Mouse (Mus musculus): ENCODE measurements around the gene Nsg2.

Nsg2 gene

DNA sequence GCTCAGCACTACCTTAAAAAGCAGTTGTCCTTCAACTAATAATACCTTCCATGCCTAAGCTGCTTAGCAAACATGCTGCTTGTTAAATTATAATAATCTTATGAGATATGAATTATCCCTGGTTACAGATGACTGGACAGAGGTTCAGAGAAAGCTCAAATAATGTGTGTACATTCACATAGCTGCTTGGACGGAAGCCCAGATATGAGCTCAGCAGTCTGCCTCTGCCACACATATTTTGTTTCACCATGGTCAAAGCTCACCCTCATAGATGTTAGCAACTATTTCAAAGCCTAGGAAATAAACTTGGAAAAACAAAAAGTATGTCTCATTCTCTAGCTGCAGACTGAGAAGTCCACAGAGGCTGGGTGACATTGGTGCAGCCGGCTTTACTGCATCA, 74.9 kb downstream of the Nsg2 start:
- DNase-seq (ENCODE audit: low read depth, low spot score): peak; percentile 40

DNA sequence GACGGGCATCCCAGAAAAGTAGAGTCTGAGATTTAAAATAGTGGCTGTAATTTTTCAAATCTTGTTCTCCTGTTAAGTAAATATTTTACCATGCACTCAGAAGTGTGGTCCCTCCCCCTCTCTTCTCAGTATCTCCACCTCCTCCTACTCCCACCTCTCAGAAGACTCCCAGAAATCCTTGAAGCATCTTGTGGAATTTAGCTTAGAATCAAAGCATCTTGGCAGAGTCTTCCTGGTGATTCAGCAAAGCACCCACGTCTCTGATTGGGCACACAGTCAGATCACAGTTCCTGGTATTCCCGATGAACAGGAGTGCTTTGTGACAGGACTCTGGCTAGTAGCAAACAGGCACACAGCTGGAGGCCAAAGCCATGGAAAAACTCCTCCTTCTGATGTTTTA, 83.2 kb downstream of the Nsg2 start:
- no peak for DNase-seq (ENCODE audit: low read depth, low spot score)

DNA sequence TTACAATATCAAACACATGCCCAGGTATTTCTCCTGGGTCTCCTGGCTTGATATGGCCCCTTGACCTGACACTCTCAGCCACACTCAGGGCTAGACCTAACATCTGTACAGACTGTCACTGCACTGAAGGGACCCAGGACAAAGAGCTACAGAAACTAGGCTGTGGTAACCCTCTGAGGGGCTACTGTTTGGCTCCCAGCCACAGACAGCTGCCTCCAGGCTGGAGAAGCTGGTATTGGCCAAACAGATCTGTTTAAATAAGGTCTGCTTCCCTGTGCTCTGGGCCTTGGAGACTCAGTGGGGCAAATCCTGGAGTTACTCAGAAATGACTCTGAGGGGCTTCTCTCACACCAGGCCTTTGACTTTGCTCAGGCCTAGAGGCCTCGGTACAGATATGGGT, 86.3 kb downstream of the Nsg2 start:
- DNase-seq (ENCODE audit: low read depth, low spot score): no peak

DNA sequence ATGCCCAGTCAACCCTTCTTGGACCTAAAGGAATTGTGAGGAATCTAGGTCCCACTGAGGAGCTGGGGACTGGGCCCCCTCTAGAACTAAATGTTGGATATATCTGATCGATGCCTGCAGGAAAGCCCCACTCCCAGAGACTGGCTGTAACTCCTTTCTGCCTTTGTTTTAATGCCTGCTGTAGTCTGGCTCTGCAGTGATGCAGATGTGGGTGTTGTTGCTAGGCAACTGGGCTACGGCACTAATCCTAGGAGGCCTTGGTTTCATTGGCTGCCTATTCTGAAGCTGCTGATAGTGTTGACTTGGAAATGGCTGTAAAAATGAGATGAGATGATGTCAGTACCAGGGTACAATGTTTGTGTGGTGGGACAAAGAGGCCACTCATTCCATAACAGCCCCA, 87.1 kb downstream of the Nsg2 start:
- DNase-seq (ENCODE audit: low read depth, low spot score): peak; percentile 44

DNA sequence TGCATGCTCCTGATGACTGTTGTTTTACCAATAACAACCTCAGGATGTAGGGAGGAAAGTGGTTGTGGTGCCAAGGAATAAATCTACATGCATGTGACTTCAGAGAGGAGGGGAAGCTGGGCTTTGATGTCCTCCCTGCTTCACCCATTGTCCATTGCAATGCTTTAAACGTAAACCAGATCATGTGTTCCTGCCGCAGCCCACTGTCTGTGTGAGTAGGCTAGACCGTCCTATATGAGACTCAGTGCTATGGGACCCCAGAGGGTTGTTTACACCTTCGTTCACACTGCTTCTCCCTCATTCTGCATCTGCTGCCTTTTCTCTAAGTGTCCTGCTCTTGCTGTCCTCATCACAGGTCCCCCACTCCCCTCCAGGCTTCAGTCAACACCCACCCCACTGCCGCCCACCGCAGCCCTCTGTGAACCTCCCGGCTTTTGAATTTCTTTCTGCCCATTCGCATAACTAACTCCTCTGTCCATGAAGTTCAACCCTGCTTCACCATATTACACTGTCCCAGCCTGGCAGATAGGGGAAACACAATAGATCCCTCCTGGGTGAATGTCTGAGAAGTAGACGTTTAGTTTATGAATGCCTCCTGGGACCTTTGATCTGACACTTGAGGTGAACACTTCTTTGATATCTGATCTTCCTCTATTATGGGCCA, 87.6 kb downstream of the Nsg2 start:
- no peak for DNase-seq (ENCODE audit: low read depth, low spot score)

DNA sequence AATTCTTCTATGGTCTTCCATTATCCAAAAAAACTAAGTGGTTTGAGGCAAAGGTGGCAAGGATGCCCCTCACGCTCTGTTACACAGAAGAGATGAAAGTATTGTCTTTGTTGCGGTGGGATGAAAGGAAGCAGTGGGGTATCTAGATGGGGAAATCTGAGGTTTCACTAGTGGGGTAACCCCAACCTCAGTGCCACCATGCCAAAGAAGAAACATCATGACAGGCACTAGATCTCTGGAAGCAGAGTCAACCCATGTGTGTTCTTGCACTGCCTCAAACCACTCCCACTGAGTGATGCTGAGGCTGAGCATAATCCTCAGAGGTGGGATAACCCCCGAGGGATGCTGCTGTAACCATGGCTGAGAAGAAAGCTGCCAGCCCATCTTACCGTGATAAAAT, 95.5 kb downstream of the Nsg2 start:
- DNase-seq (ENCODE audit: low read depth, low spot score): no peak

DNA sequence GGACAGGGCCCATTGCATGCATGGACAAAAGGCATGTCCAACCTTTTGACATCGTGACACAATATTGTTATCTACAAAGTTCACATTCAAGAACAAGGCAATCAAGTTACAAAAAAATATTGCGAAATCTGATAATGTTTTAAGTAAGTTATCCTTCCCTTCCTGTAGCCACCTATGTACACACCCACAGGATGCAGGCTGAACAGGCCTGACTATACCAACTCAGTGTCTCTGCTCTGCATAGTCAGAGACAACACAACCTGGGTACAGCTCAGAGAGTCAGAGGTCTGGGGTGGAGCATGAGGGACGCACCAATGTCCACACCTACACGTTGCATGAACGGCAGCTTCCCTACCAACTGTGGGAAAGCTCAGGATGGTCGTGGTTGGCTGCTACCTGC, 96.1 kb downstream of the Nsg2 start:
- no peak for DNase-seq (ENCODE audit: low read depth, low spot score)

DNA sequence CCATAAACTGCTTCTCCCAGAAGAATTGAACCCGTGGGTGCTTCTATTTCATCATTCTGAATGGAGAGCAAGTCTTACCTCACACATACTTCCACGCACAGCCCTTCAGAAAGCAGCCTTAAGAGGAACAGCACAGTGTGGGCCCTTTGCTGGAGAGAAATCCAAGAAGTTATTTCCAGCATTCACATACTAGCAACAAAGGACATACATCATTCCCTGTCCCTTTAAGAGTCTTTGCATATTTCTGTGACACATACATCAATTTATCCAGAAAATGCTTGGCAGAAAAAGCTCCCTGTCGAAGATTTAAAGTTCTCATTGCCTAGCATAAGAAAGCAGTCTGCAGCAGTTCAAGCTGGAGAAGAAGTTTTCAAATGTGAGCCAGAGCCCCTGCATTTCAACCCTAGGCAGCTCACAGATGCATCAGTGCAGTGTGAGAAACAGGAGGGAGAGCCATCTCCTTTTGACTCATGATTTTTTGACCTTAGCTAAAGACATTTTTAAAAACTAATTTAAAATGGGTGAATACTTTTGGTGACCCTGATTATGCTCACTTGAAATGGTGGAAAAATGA, 100.9 kb downstream of the Nsg2 start:
- DNase-seq (ENCODE audit: low read depth, low spot score): no peak

DNA sequence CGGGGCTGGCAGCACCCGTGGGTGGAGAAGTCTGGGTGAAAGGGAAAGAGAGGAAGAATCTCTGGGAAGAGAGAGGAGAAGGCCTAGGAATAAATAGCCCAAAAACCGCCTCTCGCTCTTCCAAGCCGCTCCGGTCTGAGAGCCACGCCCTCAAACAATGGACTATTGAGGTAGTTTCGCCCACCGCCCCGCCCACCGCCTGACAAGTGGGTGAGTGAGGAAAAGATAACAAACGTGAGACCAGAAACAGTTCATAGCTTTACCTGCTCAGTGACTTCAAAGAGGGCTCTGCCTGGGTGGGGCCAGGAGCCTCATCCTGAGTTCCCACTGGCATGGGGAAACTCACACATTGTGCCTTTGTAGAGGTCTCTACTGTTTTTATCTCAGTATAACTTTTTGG, 102.7 kb downstream of the Nsg2 start:
- DNase-seq (ENCODE audit: low read depth, low spot score): no peak

DNA sequence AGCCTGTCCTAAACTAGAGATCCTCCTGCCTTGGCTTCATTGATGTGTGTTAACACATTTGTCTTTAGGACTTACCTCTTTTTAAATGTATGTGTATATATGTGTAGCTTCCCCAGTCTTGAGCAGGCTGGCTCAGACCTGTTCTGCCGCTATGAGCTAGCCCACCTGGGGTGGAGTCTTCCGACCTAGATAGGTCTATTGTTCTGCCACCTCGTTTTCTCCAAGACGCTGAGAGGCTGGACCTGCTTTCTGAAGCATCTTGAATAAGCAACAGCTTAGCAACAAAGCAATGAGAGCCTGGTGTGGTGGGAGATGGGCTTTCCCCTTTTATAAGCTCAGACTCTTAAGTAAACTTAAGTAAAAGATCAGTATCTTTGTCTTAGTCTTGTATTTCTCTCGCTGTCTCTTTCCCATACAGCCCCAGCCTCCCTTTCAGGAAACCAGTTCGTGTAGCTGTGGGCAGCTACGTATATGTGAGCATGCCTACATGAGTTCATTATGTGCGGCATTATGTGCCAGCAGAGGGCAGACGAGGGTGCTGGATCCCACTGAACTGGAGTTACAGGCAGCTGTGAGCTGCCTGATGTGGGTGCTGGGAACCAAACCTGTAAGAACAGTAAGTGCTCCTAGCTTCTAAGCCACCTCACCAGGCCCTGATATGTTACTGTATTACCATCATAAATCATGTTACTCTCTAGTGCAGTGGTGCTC, 104.3 kb downstream of the Nsg2 start:
- DNase-seq (ENCODE audit: low read depth, low spot score): no peak

DNA sequence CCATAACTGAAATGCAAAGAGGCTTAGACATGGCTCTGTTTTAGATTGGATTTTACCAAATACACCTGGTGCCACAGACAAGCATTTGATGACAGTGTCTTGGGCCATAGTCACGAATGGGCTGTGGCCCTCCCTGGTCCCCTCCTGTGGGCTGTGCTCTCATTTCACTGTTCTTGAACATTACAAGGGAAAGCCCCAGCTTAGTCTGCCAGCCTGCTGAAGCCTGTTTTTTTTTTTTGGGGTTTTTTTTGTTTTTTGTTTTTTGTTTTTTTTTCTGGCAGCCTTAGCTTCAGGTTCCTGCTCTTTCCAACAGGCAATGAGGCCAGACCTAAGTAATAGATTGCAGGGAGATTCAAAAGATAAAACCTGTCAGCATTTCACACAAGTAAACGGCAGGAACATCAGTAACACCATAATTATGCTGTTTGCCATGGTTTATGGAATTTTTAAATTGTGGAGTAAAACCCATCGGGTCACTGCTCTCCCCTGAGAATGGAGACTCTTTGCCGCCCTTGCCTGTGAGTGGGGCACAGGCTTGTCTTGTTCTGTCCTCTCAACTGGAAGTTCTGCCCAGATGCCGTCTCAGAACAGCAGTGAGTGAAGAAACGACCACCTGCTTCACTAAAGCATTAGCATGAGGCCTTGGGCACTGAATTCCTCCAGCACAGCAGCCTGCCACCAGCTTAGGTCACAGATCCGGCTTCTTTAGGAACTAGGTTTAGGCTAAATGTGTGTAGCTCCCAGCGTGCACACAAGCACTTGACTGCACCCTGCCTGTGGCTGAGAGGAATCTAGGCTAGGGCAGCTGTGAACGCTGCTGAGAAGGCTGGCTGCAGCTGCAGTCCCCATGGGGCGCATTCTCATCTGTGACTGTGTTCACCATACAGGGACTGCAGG, 105.7 kb downstream of the Nsg2 start:
- DNase-seq (ENCODE audit: low read depth, low spot score): peak; percentile 23

DNA sequence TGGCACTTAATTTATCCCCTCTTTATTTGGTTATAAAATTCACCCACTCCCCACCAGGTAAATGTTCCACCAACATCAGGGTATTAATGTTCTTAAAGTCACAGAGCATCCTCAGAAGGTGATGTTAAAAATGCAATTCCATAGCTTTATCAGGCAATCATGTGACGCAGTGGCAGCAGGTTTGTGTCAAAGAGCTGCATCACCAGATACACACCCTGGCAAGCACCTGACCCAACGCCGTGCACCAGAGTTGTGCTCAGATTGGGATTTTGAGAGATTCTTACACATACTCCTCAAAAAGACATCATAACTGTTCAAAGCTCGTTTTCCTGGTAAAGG, 106.4 kb downstream of the Nsg2 start:
- DNase-seq (ENCODE audit: low read depth, low spot score): no peak

DNA sequence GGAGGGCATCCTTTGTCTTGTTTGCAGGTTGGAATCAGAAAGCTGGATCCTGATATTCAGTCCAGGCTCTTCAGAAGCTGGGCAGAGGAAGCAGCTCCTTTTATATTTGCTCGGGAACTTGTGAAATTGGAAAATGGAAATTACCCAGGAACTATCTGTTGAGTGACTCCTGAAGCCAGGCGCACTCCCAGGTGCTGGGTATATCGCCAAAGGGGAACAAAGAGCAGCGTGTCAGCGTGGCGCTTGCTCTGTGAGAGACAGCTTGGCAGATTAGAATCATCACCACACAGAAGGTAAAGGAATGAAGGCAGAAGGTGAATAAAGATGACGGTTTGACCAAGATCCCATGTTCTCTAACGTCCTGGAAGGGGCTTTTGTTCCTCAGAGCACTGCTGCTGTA, 108.2 kb downstream of the Nsg2 start:
- DNase-seq (ENCODE audit: low read depth, low spot score): no peak
